Mouse (Mus musculus): ENCODE results near the gene Ror2. TPM values are rescaled to one million over a fixed set of nuclear protein-coding genes. Genes with fewer than 3 reads are reported as not detected.

The Ror2 gene
- polyA plus RNA-seq, 1 experiment from 2014 or later = 17.4 TPM

DNA sequence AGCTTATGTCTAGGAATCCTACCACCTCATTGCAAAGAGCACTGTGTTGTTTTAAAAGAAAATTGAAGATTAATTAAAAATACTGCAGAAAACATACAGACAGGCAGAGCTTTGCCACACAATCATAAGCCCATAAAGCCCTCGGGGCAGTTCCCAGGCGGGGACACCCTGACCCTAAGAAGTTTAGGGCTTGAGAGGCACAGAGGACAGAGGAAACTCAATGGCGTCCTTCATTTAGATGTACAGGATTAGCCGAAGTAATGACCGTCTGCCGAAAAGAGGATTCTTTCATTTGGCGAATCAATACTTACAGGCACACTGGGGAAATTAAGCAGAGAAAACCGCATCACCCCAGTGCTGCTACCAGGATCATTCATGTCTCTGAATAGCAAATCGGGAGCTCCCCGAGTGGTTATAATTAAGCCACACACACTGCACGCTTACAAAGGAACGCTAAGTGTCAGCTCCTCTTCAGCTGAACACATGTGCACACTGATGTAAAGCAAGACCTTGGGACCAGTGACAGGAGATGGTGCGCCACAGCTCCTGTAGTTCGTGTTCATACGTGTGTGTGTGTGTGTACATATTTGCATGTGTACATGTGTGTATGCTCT, 208.1 kb downstream of the Ror2 start:
- Histone ChIP-seq H3K4me3 (replicated peaks) (no peak overlapping the region), H3K27me3 (replicated peaks) (no peaks in the 10 kb centered on the region), H3K27ac (no peak overlapping the region), H3K4me2 (no peak overlapping the region), H3K4me1 (no peaks in the 10 kb centered on the region), H3K9ac (no peak overlapping the region), H3K9me3 (no peaks in the 10 kb centered on the region), H3K36me3 (no peaks in the 10 kb centered on the region)
- no peak for ATAC-seq (ENCODE audit: insufficient read depth, low FRiP score, low read depth)
- WGBS = 83% methylated on average over 15 of the region's 15 CpGs

DNA sequence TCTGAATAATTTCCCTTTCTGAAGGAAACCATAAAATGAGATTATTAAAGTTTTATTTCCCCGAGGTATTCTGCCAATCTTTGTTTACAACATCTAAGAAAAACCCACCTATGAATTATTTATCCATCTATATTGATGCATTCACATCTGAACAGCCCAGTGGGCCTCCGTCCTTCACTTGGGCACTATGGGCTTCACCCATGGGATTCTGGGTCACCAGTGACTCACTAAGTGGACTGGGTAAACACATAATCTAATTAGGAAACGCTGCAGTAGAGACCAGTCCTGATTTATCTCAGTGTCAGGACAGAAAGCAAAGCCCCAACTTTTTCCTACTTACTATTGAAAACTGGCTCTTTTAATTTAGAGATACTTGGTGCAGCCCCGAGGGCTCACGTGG, 210.9 kb downstream of the Ror2 start:
- Histone ChIP-seq H3K4me2 (no peak overlapping the region), H3K27ac (no peak overlapping the region), H3K4me3 (replicated peaks) (no peak overlapping the region), H3K9me3 (no peaks in the 10 kb centered on the region), H3K27me3 (replicated peaks) (no peaks in the 10 kb centered on the region), H3K4me1 (no peaks in the 10 kb centered on the region), H3K9ac (no peak overlapping the region), H3K36me3 (no peaks in the 10 kb centered on the region)
- no peak for ATAC-seq (ENCODE audit: insufficient read depth, low FRiP score, low read depth)
- WGBS = 59% methylated on average over 5 of the region's 5 CpGs

DNA sequence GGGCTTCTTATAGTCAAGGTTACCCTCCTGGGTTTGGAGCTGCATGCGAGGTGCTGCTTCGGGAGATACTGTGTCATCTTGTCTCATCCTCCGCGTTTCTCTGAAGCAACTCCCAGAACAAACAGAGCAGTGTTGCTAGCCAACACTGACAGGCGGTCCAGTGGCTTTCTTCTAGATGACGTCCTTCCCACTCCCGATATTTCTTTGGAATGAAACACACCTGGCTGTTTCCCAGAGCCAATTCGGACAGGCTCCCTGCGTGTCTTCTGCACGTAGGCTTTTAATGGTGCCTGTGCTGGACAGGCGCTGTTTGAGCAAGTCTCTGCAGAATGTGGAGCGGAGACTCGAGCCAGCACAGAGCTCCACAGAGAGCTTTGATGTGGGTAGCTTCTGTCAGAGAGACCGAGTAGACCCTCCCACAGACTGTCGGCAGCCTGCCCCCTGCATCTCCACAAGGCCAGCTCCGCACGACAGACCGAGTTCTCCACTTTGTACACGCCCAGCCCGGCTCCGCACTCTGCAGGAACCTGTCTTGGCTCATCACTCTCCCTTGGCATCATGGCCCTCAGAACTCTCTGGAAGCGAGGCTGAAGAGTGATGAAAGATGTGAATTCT, 216.7 kb downstream of the Ror2 start:
- no peak overlapping the region for H3K9ac ChIP-seq
- WGBS = 56% methylated on average over 22 of the region's 22 CpGs

DNA sequence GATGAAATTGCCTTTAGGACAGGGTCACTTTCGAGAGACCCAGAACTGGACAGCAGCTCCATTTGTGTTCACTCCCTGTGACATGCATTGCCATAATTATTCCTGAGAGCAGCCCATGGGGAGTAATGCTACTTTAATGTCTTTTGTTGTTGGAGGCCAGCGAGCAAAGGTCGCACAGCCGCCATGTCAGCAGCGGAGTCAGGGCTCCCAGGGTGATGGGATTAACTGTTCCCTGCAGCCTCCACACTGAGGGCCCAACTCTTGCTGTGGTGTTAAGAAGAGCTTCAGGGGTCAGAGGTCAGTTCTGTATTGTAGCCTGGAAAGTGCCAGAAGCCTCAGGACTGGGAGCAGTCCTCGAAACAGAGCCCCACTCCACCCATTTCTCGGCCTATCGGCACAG, 217.5 kb downstream of the Ror2 start:
- no peak overlapping the region for H3K4me3 ChIP-seq (replicated peaks)
- no peaks in the 10 kb centered on the region for H3K27me3 ChIP-seq (replicated peaks)
- 76% methylated on average over 8 of the region's 8 CpGs for WGBS
- no peak overlapping the region for H3K9ac ChIP-seq
- no peaks in the 10 kb centered on the region for H3K36me3 ChIP-seq
- ATAC-seq (ENCODE audit: insufficient read depth, low FRiP score, low read depth) = no peak
- H3K4me1 ChIP-seq = peaks cover 4% of the 10 kb centered on the region; the same call in 1 of the 2 replicates
- H3K27ac ChIP-seq = no peak overlapping the region
- no peak overlapping the region for H3K4me2 ChIP-seq
- H3K9me3 ChIP-seq = no peaks in the 10 kb centered on the region

More for the DNA sequence above, 216.7 kb downstream of the Ror2 start:
- Histone ChIP-seq H3K36me3 (no peaks in the 10 kb centered on the region), H3K27ac (no peak overlapping the region), H3K27me3 (replicated peaks) (no peaks in the 10 kb centered on the region), H3K4me3 (replicated peaks) (no peak overlapping the region), H3K4me1 (peaks cover 4% of the 10 kb centered on the region; the same call in 1 of the 2 replicates), H3K9me3 (no peaks in the 10 kb centered on the region), H3K4me2 (no peak overlapping the region)
- no peak for ATAC-seq (ENCODE audit: insufficient read depth, low FRiP score, low read depth)

DNA sequence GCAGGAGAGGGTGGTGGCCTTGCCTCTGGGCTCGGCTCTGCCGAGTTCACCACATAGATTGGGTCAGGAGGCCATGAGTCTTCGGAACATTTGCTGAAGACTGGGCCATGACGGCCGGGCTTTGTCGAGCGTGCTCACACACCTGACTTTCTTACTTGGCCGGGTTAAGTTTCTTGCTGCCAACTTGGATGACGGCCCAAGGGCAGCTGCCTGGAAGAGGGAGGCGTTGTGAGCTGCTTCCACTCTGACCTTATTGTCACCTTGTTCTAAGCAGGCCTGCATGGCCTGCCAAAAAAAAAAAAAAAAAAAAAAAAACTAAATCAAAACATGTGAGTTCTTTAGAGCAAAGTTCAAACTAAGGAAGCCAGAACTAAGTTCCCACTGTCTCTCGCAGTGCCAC, 218.0 kb downstream of the Ror2 start:
- Histone ChIP-seq H3K4me2 (no peak overlapping the region), H3K27me3 (replicated peaks) (no peaks in the 10 kb centered on the region), H3K27ac (no peak overlapping the region), H3K4me3 (replicated peaks) (no peak overlapping the region), H3K36me3 (no peaks in the 10 kb centered on the region), H3K9ac (no peak overlapping the region), H3K4me1 (peaks cover 4% of the 10 kb centered on the region; the same call in 1 of the 2 replicates), H3K9me3 (no peaks in the 10 kb centered on the region)
- no peak for ATAC-seq (ENCODE audit: insufficient read depth, low FRiP score, low read depth)
- WGBS = 78% methylated on average over 11 of the region's 11 CpGs

DNA sequence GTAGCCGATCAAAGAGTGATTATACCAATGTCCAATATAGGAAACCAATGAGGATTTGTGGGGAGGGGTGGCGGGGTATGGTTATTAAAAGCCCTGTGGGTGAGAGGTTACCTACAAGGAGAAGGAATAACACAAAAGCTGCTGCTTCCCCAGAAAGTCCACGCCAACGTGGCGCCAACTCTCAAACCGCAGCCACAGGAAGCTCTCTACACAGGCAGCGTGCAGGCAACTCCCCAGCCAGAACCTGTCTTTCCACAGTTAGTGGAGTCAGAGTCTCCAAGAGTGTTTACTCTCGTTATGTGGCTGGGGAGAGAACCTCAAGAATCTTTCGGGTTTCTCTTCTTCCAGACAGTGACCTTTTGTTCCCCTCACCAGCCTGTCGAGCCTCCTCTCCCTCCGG, 220.8 kb downstream of the Ror2 start:
- ATAC-seq (ENCODE audit: insufficient read depth, low FRiP score, low read depth) = no peak
- peaks cover 4% of the 10 kb centered on the region; the same call in 1 of the 2 replicates for H3K4me1 ChIP-seq
- no peak overlapping the region for H3K27ac ChIP-seq

DNA sequence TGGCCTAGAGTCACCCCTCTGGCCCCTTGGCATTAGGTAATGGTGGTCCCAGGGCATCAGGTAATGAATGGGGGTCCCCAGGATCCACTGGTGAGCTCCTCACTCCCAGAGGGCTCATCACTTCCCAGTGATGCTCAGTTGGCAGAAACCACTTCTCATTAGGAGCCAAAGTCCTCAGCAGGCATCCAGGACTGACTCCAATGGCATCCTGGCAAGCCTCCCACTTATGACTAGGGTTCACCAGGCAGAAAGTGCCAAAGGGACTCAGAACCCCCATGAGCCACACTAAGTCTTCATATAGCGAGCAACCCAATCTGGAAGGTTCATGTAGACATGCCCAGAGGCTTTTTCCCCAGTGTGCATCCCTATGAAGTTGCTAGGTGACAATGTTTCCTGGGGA, 221.2 kb downstream of the Ror2 start:
- no peak overlapping the region for H3K4me3 ChIP-seq (replicated peaks)
- no peak overlapping the region for H3K9ac ChIP-seq
- H3K27ac ChIP-seq = no peak overlapping the region
- H3K4me2 ChIP-seq = no peak overlapping the region
- H3K4me1 ChIP-seq = peaks cover 4% of the 10 kb centered on the region; the same call in 1 of the 2 replicates
- H3K36me3 ChIP-seq = no peaks in the 10 kb centered on the region
- H3K27me3 ChIP-seq (replicated peaks) = no peaks in the 10 kb centered on the region
- 82% methylated on average over 1 of the region's 1 CpGs for WGBS
- ATAC-seq (ENCODE audit: insufficient read depth, low FRiP score, low read depth) = no peak
- no peaks in the 10 kb centered on the region for H3K9me3 ChIP-seq

More for the DNA sequence above, 220.8 kb downstream of the Ror2 start:
- WGBS = 72% methylated on average over 11 of the region's 11 CpGs
- H3K9ac ChIP-seq = no peak overlapping the region
- no peak overlapping the region for H3K4me3 ChIP-seq (replicated peaks)
- no peaks in the 10 kb centered on the region for H3K9me3 ChIP-seq
- H3K4me2 ChIP-seq = no peak overlapping the region
- no peaks in the 10 kb centered on the region for H3K27me3 ChIP-seq (replicated peaks)
- H3K36me3 ChIP-seq = no peaks in the 10 kb centered on the region

Other genes starting within 250 kb of the Ror2 start
- 37.2 and 37.3 TPM in 2 replicates for gene Sptlc1, start 91.3 kb upstream of the Ror2 start, polyA plus RNA-seq (2015; fragmentation: Nextera tagmentation; extraction: Ambion mirVana)
- gene Msx2, start 186.9 kb upstream of the Ror2 start, polyA plus RNA-seq (2015; fragmentation: Nextera tagmentation; extraction: Ambion mirVana) = 1.7 TPM in 2 replicates

All from stomach, embryonic 15.5 days (tissue).